Mouse (Mus musculus) layer of hippocampus, postnatal 25 days (tissue): ENCODE data around the gene Bcl7c. TPM values are rescaled to one million over a fixed set of nuclear protein-coding genes. Genes with fewer than 3 reads are reported as not detected.
"Not testable (repeated sequence)": the region's sequence is repeated elsewhere in the genome, so short reads cannot be mapped to it uniquely, and the experiment has no call there.

ENCODE experiments used
- DNase-seq, 2 experiments: peaks; one replicate each; pipeline ENCODE4 v3.0.0; 2022; ENCODE audit warnings: mixed read lengths in 2 of 2, low spot score in 1 of 2; ENCODE audit errors: extremely low spot score in 1 of 2
- total RNA-seq, 2 experiments: library from RNA; stranded (reverse); gene quantifications; 2 replicates each; pipeline ENCODE4 v1.2.3; 2021

Bcl7c gene
- 10 to 100 TPM; 24.0 to 25.7 TPM for total RNA-seq

DNA sequence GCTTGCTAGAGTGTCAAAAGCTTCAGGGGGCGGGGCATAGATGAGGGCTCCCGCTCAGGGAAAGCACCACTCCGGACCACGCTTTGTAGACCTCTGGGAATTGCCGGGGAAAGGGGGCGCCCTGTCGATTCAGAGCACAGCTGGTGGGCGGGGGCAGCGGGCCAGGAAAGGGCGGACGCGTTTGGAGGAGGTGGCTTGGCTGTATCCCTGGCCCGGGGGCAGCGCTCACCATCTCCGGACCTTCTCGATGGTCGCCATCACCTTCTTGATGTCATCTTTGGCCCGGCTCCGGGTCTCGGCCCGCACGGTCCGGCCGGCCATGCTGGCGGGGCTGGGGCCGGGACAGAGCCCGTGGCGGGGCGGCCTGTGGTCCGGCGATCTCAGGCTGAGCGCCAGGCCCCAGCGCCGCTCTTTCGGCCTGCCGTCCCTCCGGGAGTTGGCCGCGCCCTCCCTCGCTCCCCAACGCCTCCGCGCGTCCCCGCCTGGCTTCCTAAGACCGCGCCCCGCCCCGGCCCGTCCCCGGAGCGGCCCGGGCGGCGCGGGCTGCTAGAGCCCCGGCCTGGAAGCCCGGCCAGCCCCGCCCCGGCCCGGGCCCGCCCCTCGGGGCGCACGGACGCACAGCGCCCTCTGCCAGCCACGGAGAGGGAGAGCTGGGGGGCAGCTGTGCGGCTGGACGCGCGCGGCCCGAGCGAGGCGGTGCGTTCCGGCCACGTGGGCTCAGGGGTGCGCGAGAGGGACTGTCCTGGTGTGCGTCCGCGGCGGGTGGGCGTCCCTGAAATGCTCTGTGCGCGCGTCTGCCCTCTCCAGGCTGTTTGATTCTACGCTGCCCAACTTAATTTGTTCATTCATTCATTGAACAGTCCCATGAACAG, at the start of gene Bcl7c:
Bcl7c (minus strand) TSS at position 727 of the 872 bp plus-strand sequence.
- DNase-seq: peak; percentile 65 to 66

DNA sequence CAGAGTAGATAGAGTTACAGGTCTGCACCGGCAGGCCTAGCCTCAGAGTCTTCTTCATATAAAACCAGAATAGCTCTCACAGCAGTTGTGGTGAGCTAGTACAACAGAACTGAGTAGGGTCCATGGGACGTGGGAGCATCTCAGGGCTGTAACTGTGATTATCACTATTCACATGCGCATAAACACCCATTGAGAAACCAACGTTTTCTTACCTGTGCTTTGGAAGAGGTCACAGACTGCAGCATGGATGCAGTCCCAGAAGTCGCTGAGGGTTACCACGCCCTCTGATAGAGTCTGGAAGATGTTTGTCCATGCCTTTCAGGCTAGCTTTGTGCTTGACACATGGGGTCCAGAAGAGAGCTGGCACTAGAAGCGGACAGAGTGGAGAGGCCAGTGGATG, 45.0 kb upstream of the Bcl7c start:
- DNase-seq: no peak

DNA sequence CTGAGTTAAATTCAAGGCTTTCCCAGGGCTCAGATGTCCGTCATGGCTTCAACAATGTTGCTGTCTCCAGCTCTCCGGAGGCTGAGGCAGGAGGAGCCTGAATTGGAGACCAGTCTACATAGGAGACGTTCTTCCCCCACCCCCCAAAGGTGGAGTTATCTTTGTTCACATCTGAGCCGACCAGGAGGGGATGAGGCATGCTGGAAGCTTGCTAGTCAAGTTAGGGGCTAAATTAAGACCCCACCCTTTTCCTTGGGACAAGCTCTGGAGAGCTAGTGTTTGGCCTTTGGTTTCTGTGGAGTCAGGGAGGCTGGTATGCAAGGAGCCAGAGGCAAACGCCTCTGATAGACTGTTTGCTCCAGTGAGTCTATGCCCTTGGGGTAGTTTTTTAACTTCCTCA, 44.4 kb upstream of the Bcl7c start:
- no peak for DNase-seq

DNA sequence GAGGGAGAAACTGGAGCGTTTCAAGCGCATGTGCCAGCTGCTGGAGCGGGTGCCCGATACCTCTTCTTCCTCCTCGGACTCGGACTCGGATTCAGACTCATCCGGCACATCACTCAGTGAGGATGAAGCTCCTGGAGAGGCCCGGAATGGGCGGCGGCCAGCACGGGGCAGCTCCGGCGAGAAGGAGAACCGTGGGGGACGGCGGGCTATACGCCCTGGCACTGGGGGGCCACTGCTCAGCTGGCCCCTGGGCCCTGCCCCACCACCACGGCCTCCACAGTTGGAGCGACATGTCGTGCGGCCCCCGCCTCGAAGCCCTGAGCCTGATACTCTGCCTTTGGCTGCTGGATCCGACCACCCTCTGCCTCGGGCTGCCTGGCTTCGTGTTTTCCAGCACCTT, 43.3 kb upstream of the Bcl7c start:
- no peak for DNase-seq

DNA sequence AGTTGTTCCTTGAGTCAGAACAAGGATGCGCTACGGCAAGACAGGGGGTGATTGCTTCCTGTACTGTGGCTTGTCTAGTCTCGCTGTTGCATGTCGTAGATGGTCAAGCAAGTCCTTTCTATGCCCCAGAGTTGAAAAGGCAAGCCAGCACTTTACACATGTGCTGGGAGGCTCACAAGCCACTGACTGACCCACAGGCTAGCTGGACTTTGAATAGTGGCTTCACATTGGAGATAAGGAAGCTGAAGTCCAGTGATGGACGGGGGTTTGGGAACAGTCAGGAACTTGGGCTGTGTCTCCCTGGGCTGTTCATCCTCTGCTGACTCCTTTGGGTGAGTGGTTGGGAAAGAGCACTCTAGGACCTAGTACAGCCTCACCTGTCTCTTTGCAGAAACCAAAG, 42.9 kb upstream of the Bcl7c start:
- no peak for DNase-seq

DNA sequence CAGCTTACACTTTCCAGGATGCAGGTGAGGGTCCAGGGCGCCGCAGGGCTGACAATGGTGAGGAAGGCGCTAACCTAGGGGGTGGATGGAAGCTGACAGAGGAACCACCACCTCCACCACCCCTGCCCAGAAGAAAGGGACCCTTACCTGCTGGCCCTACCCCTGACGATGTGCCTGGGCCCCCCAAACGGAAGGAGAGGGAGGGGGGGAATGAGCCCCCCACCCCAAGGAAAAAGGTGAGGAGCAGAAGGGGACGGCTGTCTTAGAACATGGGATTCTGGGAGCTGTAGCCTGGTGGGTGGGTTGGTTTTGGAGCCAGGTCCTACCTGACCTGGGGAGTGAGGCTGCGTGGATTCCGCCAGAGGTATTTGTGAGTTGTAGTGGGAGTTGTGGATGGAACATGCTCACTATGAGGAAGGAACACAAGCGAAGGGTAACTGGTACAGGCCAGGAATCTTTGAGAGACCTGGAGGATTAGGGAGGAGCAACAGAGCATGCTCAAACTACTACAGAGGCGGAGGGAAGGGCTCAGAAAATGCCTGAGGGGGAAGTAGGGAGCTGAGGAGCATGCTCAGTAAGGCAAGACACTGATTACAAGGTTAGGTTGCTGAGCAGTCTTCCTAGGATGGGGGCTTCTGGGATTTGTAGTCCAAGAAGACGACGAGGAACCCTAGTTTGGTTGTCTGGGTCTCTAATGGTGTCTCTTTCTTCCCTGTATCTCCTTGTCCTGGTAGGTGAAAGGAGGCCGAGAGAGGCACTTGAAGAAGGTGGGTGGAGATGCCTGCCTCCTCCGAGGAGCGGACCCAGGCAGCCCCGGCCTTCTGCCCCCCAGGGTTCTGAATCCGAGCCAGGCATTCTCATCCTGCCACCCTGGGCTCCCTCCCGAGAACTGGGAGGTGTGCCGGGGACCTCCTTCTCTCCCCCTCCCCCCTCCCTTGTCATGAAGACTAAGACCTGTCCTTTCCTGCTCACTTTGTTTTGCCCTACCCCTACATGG, 41.7 kb upstream of the Bcl7c start:
- no peak for DNase-seq

DNA sequence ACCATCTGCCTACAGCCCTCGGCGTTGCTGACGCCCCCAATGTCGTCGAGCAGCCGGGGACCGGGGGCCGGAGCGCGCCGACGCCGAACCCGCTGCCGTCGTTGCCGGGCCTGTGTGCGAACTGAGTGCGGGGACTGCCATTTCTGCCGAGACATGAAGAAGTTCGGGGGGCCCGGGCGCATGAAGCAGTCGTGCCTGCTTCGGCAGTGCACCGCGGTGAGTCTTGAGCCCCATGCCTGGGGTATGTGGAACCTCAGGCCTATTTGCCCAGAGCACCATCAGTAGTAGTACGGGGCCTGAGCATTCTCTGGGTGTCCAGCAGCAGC, 39.5 kb upstream of the Bcl7c start:
- no peak for DNase-seq

DNA sequence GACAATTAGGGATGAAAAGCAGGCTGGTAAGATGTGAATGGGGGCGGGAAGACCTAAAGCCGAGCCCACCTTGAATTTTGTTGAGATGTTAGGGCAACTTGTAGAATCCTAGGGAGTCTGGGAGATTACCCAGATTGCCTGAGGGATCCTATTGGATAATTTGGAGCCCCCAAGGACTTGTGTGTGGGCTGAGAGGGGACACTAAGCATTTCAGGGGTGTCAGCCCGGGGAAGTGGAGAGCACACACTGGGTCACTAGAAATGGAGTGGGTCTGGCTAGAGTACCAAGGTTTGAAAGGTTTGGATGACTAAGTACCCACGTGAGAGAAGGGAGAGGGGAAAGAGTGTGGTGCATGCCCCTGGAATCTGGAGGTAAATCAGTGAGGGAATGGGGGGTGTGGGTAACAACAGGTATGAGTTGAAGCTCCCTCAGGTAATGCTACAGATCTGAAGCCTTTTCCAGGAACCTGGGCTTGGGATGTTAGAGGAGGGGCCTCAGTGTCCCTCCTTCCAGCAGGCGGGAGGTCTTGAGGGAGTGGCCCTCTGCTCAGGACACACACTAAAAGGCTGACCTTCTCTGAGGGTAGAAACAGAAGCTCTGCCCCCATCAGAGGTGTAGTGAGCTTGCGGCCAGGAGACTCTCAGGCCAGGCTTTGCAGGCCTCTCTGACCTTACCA, 39.0 kb upstream of the Bcl7c start:
- no peak for DNase-seq

DNA sequence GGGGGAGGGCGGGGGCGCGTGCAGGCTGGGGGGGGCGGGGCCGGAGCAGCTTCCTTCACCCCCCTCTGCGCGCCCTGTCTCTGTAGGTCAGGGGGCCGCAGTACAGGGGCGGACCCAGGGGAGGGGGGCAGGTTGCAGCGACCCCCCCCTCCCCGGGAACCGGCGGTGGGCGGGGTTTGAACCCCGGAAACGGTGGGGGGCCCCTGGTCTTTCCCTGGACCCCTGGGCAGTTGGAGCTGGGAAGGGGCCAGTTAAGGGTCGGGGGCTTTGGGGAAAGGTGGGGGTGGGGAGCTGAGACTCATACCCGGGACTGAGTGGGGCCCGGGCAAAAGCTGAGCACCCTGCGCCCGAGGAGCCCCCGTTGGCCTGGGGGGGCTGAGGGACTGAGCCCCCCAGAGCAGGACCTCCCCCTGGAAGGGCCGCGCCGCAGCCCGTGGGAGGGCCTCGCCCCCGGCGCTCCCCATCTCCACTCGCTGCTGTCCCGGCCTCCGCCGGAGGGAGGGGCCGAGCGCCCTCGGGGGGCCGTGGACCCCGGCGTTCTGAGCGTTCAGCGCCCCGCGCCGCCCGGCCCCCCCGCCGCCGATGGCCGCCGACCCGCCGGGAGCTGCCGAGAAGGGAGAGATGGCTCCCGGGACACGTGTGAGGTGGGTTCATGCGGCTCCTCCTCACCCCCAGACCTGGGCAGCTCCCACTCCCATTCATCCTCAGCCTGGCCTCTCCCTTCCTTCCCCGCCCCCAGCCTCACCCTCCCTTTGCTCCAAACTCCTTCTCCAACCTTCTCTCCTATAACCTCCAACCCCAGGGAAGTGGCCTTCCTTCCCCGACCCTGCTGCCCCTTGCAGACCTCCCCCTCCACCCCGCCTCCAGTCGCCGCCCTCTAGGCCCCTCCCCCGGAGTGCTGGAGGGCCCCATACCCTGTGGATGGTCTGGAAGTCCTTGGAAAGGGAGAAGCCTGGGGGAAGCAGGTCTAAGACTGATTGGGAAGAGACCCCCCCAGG, 38.1 kb upstream of the Bcl7c start:
- no peak for DNase-seq

DNA sequence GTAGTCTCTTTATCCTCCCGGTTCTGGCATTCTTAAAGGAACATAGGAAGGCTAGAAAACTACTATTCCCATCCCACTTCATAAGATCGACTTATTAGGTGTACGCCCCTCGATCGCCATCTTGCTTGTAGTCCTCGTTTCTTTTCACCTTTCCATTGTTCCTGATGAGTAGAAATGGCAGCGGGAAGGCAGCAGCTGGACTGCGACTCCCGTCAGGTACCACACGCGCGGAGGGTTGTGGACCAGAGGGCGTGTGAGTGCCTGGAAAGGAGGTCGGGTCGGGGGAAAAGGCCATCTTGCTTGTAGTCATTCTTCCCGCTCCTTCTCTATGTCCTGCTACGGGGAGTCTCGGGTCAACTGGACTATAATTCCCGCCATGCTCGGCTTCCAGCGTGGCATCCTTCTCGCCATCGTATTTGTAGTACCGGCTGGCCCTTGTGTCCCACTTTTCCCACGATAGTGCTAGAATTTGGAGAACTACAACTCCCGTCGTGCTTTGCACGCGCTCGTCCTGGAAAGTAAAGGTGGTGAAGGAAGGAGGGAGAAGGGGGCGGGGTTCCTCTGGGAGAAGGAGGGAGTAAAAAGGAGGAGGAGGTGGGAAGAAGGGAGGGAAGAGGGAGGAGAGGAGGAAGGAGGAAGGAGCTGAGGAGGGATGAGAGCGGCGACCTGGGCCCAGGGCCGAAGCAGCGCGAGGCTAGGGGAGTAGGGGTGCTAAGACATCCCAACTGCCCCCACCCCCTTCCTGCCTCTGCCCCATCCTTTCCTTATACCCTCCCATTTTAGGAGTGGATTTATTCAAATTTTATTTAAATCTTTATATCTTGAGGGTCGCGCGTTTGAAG, 37.1 kb upstream of the Bcl7c start:
- peak; percentile 74 to 88 for DNase-seq

DNA sequence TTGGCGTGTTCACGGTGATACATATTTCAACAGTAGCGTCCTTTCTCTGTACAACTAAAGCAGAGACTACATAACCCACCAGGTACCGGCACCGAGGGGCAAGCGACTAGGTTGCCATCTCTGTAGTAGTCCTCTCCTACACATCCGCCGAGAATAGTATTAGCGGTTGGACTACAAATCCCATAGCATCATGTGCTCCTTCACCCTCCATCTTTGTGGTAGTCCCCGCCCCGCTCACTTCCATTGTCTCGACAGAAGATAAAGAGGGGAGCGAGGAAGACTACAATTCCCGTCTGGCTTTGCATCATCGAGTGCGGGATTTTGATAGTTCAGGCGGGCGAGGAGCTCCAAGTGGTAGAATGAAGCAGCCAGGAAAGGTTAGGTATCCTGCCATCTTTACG, 36.5 kb upstream of the Bcl7c start:
- peak; percentile 70 to 74 for DNase-seq

DNA sequence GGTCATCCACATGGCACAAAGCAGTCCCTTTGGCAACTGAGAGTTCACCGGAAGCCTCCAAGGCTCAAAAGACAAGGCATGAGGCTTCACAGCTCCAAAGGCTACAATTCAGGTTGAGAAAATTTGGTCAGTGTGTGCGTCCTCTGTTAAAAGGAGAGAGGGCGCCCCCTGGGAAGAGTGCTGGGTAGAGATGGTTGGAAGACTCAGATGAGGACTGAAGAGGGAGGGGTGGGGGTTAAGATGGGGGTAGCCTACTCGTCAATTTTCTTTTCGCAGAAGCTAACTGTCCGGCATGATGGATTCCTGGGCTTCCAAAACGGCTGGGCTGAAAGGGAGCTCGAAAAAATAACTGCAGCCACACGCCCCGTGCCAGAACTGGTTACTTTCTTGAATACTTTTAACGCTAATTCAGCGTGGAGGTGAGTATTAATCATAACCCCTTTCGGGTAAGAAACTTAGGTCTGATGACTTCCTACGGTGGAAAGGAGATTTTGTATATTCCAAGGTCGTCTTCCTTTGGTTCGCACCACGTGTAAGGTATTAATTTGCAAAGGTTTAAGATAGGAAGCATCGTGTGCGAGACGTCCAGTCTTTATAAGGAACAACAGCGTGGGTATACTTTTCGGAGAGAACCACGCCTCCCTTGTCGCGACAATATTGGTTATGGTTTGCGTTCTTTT, 35.8 kb upstream of the Bcl7c start, which contains the start of gene Fbxl19:
Fbxl19 (plus strand) TSS at position 178 of the 680 bp plus-strand sequence.
- DNase-seq: peak; percentile 41 to 76

DNA sequence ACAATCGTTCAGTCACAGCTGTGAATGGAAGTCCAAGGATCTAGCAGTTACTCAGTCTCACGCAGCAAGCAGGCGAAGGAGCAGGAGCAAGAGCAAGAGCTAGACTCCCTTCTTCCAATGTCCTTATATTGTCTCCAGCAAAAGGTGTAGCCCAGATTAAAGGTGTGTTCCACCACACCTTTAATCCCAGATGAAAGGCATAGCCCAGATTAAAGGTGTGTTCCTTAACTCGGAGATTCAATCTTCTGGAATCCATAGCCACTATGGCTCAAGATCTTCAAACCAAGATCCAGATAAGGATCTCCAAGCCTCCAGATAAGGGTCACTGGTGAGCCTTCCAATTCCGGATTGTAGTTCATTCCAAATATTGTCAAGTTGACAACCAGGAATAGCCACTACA, 23.3 kb upstream of the Bcl7c start, which contains the start of gene Ctf2:
Ctf2 (minus strand) TSS at position 101 of the 400 bp plus-strand sequence.
- DNase-seq: not testable (repeated sequence)

DNA sequence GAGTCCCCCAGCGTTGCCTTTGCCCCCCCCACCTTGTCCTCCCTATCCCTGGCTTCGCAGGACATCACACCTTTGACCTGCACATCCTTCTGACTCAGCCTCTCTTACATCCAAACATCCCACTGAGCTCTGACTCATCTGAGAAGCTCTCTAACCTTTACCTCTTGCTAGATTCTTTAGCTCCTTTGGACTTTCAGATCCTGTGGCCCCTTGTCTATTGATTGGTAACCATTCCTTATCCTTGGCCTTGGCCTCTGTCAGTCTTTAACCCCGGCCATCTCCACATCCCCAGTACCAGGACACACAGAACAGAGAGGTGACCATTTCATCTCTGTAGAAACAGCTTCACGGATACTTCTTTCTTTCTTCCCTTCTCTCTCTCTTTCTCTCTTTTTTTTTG, 21.4 kb upstream of the Bcl7c start:
- no peak for DNase-seq

DNA sequence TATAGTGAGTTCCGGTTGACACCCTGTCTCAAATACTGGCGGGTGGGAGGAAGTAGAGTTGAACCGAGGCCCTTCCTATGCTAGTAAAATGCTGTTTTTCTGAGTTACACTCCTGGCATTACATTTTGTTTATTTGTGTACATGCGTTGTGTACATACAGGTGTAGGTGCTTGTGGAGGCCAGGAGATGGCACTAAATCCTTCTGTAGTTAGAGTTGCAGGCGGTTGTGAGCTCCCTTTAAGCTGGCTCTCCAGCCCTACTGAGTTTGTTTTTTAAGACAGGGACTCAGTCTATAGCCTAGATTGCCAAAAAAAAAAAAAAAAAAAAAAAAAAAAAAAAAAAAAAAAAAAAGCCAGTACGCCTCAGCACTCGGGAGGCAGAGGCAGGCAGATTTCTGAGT, 19.2 kb upstream of the Bcl7c start:
- DNase-seq: no peak

DNA sequence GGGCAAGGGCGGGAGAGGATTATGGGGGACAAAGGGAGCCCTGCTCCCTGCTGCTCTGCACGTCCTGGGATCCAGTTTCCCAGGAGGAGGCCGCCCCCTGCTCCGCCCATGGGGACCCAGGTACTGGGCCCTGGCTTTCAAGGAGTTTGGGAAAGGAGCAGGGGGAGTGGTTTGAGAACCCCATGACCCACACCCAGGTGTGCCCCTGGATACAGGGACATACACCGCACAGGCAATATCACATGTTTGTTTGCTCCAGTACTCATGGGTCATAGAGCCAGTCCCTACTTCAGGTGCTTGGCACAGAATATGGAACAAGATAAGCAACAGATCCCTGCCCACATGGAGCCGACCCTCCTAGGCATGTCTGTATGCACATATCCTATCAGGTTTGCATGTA, 17.2 kb upstream of the Bcl7c start:
- no peak for DNase-seq

DNA sequence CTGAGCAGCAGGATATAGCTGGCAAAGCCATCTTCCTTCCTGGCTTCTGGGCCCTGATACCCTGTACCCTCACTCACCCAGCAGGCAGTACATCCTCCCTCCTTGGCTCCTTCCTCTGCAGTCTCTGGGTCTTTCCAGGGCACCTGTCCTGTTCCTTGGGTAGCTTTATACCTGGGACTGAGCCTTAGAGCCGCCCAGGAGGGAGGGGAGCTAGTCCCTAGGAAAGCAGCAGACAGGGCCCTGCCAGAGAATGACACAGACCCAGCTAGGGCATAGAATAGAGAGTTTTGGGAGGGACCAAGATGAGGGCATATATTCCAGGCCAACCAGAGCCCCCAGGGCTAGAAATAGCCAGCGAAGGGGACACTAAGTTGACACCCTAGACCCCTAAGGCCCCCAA, 16.8 kb upstream of the Bcl7c start:
- DNase-seq: no peak

DNA sequence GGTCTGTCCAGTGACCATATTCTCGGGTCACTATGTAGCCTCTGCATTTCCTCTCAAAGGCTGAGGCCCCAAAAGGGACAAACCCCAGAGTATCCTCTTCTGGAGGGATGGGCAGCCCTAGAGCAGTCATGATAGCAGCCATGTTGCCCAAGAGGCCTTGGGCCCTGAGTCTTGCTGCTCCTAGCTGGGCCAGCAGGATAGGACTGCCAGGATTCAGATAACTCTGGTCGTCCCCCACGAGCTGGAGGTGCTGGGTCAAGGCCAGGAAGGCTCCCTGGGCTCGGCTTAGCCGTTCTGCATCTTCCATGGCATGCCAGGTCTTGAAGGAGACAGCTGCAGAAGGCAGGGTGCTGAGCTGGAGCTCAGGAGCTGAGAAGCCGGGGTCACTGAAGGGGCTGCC, 10.5 kb upstream of the Bcl7c start:
- DNase-seq: no peak
